Mouse (Mus musculus) heart, embryonic 13.5 days (tissue): Measurements from ENCODE around the gene Mogs. TPM values are rescaled to one million over a fixed set of nuclear protein-coding genes. Genes with fewer than 3 reads are reported as not detected.
"Not testable (repeated sequence)": the region's sequence is repeated elsewhere in the genome, so short reads cannot be mapped to it uniquely, and the experiment has no call there.

ENCODE experiments used
- ATAC-seq: fragments of 200-750 bp; cut with Nextera tagmentation; 2 replicates; pipeline ENCODE4 v1.8.0; 2017; ENCODE audit warnings: moderate TSS enrichment; ENCODE audit not compliant: insufficient number of reproducible peaks, low FRiP score, low TSS enrichment; ENCODE audit errors: extremely low read depth
- H3K27ac ChIP-seq: fragments of 300-500 bp; sonication (generic); replicated peaks from 2 replicates; pipeline ENCODE4 v1.5.1; 2015; ENCODE audit warnings: moderate library complexity, mild to moderate bottlenecking, inconsistent platforms
- H3K27me3 ChIP-seq: fragments of 300-500 bp; sonication (generic); replicated peaks from 2 replicates; pipeline ENCODE4 v1.6.1; 2015; ENCODE audit warnings: mild to moderate bottlenecking, inconsistent platforms
- H3K36me3 ChIP-seq: fragments of 300-500 bp; sonication (generic); 2 replicates; pipeline ENCODE4 v1.6.1; 2015; ENCODE audit warnings: mild to moderate bottlenecking, inconsistent platforms
- H3K4me1 ChIP-seq: fragments of 300-500 bp; sonication (generic); 2 replicates; pipeline ENCODE4 v1.6.1; 2015; ENCODE audit warnings: inconsistent platforms
- H3K4me2 ChIP-seq: fragments of 300-500 bp; sonication (generic); 2 replicates; pipeline ENCODE4 v1.6.1; 2015; ENCODE audit warnings: inconsistent platforms, mild to moderate bottlenecking, moderate library complexity
- H3K4me3 ChIP-seq: fragments of 300-500 bp; sonication (generic); 2 replicates; pipeline ENCODE4 v1.5.1; 2015; ENCODE audit warnings: moderate library complexity, mild to moderate bottlenecking, inconsistent platforms
- H3K9ac ChIP-seq: fragments of 300-500 bp; sonication (generic); 2 replicates; pipeline ENCODE4 v1.6.1; 2015; ENCODE audit warnings: inconsistent platforms, mild to moderate bottlenecking, moderate library complexity
- H3K9me3 ChIP-seq: fragments of 300-500 bp; sonication (generic); 2 replicates; pipeline ENCODE4 v1.6.1; 2016; ENCODE audit warnings: inconsistent platforms
- WGBS: fragments of 180-500 bp; shearing (Covaris S2); methylation state at CpG from one replicate; pipeline ENCODE4 v1.1.7; 2015; ENCODE audit warnings: mixed read lengths; 5-methylcytosine and 5-hydroxymethylcytosine counted together
- polyA plus RNA-seq: library from polyadenylated mRNA; unstranded; fragments of >200 nt; fragmentation: Nextera tagmentation; extraction: Ambion mirVana; gene quantifications from 2 replicates; pipeline ENCODE4 v1.2.1, GENCODE M21; 2015

The Mogs gene
- polyA plus RNA-seq, 1 experiment from 2014 or later = 18.5 TPM

DNA sequence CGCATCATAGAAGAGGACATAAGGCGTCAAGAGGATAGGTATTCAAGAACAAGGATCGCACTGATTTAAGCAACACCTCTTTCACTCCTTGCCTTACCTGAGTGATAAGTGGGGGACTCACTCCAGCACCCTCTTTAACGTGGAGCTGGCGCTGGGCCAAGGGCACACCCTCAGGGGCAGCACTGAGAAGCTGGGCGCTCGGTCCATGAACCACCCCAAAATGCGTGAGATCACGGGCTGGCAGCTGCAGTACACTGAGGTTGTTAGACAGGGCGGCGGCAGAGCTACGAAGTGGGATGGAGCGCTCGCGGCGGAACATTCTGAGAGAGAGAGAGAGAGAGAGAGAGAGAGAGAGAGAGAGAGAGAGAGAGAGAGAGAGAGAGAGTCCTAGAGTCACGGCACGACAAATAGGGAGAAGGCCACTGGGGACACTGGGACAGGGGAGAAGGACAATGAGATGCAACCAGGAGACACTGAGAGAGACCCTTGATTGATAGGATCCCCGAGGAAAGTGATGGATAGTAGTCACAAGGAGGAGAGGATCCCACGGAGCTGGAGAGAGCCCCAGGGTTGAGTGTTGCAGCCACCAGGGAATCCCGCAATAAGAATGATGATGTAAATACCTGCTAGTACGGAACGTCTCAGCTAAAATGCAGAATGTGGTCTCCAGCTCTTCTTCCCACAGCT lies 40.4 kb downstream of the Mogs start:
- Histone ChIP-seq H3K9ac (peak overlapping the region; percentile 71), H3K36me3 (peaks cover 23% of the 10 kb centered on the region), H3K4me1 (peaks cover 22% of the 10 kb centered on the region), H3K9me3 (no peaks in the 10 kb centered on the region), H3K27ac (no peak overlapping the region), H3K4me2 (peak overlapping the region; percentile 74), H3K4me3 (peak overlapping the region; percentile 57), H3K27me3 (peaks cover 27% of the 10 kb centered on the region)
- no peak for ATAC-seq
- 8% methylated on average over 23 of the region's 23 CpGs for WGBS

GRCm38 (mm10) chr6:83156259-83156684 lies 41.0 kb downstream of the Mogs start, which contains the start of the genes Wdr54 and 1700003E16Rik:
Gene Wdr54 (minus strand): TSS chr6:83156397.
Gene 1700003E16Rik (plus strand): TSS chr6:83156404.
- ATAC-seq = 0 out of 2 replicates have a peak, but pooled peaks have one; percentile 26

GRCm38 (mm10) chr6:83159456-83159855 lies 44.2 kb downstream of the Mogs start:
- peaks cover 28% of the 10 kb centered on the region for H3K4me1 ChIP-seq
- H3K36me3 ChIP-seq, H3K9ac ChIP-seq, H3K4me3 ChIP-seq, ATAC-seq, H3K9me3 ChIP-seq, H3K27ac ChIP-seq, H3K4me2 ChIP-seq: not testable (repeated sequence)
- H3K27me3 ChIP-seq = peaks cover 49% of the 10 kb centered on the region
- WGBS = 27% methylated on average over 3 of the region's 3 CpGs

More at GRCm38 (mm10) chr6:83156259-83156684, 41.0 kb downstream of the Mogs start, which contains the start of the genes Wdr54 and 1700003E16Rik:
- Histone ChIP-seq H3K4me2 (peak within 1 kb of the TSS; percentile 74), H3K9ac (peak within 1 kb of the TSS; percentile 71), H3K36me3 (peaks cover 20% of the 10 kb centered on the region), H3K4me1 (peaks cover 19% of the 10 kb centered on the region), H3K4me3 (peak within 1 kb of the TSS; percentile 57), H3K27me3 (peaks cover 33% of the 10 kb centered on the region), H3K27ac (no peak within 1 kb of the TSS), H3K9me3 (no peaks in the 10 kb centered on the region)
- WGBS = 2% methylated on average over 32 of the region's 32 CpGs

DNA sequence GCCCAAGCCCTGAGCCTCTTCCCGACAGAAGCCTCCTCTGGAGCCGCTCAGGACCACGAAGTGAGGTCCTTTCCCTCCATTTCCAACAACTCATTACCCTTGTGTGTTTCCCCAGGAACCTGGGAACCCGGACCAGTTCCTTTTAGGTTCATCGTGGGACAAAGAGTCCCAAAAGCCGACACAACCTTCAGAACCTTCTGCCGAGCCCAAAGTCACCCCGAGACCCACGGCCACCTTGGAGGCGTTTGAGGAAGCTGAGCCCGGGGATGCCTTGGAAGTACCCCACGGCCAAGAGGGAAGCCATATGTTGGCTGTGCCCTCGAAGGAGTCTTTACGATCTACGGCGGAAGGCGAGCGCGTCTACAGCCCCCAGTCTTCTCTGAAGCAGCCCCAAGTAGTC lies 46.1 kb downstream of the Mogs start:
- Histone ChIP-seq H3K4me3 (peak overlapping the region; percentile 53), H3K36me3 (no peaks in the 10 kb centered on the region), H3K27me3 (peaks cover 39% of the 10 kb centered on the region), H3K4me2 (peak overlapping the region; percentile 78), H3K27ac (no peak overlapping the region), H3K9me3 (no peaks in the 10 kb centered on the region), H3K9ac (peak overlapping the region; percentile 73), H3K4me1 (peaks cover 26% of the 10 kb centered on the region)
- WGBS = 6% methylated on average over 19 of the region's 19 CpGs
- ATAC-seq = no peak

- Histone ChIP-seq H3K9ac (peak overlapping the region; percentile 73), H3K4me2 (peak overlapping the region; percentile 78), H3K9me3 (no peaks in the 10 kb centered on the region), H3K36me3 (no peaks in the 10 kb centered on the region), H3K4me3 (peak overlapping the region; percentile 53), H3K27me3 (peaks cover 38% of the 10 kb centered on the region), H3K4me1 (peaks cover 31% of the 10 kb centered on the region), H3K27ac (no peak overlapping the region)
- WGBS = under 1% methylated on average over 49 of the region's 49 CpGs
- no peak for ATAC-seq
Measured at GRCm38 (mm10) chr6:83161921-83162641, 46.8 kb downstream of the Mogs start.

- Histone ChIP-seq H3K4me2 (peak overlapping the region; percentile 78), H3K36me3 (no peaks in the 10 kb centered on the region), H3K4me3 (peak overlapping the region; percentile 53), H3K27me3 (peaks cover 35% of the 10 kb centered on the region), H3K9ac (peak overlapping the region; percentile 73), H3K4me1 (peaks cover 37% of the 10 kb centered on the region), H3K27ac (no peak overlapping the region), H3K9me3 (no peaks in the 10 kb centered on the region)
- WGBS = under 1% methylated on average over 8 of the region's 8 CpGs
- ATAC-seq = no peak
Measured at GRCm38 (mm10) chr6:83162701-83163100, 47.4 kb downstream of the Mogs start.

DNA sequence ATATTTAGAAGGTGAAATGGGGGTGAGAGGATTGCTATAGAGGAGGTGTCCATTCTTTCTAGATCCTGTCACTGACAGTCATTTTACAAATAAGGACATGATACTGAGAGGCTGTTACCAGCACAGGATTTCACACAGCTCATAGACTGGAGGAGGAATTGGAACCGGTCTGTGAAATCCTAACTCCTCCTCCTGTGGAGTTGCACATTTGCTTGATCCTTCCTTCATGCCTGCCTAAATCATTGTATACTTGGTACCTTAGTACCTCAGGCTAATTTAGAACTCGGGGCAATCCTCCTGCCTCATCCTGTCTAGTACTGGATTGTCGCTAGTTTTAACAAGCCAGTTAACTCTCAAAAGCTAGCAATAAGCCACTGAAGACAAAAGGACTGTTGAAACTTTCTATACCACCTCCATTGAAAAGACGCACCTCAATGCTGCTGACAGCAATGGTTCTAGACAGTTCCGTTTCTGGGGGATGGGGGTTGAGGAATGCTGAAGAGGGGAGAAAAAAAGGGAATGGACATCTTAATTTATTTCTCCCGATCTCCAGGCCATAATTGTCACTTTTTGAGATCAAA lies 49.8 kb downstream of the Mogs start:
- Histone ChIP-seq H3K27ac (peak overlapping the region; percentile 51), H3K9me3 (no peaks in the 10 kb centered on the region), H3K4me2 (peak overlapping the region; percentile 93), H3K9ac (peak overlapping the region; percentile 98), H3K4me1 (peaks cover 52% of the 10 kb centered on the region), H3K4me3 (peak overlapping the region; percentile 95), H3K36me3 (no peaks in the 10 kb centered on the region), H3K27me3 (peaks cover 31% of the 10 kb centered on the region)
- no peak for ATAC-seq
- 5% methylated on average over 6 of the region's 6 CpGs for WGBS

DNA sequence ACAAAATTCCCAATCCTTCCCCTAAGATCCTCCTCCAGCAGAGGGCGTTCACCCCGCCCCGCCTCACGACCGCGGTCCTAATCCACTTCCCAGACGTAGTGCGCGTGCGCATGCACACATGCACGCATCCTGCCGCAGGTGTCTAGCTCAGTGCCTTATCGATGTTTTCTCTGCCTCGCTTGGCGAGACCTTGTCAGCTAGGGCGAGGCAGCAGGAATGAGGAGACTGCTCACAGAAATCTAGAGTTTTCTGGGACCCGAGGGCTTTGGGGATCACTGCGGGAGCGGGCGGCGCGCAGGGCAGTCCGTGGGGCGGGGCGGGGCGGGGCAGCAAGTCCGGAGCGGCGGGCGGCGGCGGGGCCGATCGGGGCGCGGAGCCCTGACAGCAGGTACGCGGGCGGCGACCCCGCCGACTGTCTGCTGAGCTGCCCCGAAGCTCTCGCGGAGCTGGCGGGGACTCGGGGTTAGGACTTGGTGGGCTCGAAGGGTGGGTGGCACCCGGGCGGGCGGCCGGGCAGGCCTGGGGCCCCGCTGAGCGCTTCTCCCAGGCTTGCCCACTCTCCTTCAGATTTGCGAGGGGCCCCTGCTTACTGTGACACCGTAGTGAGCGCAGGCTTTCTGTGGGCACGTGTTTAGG lies 50.4 kb downstream of the Mogs start, which contains the start of gene Dctn1:
Gene Dctn1, plus strand, starts transcription at position 314 of the 636 bp plus-strand sequence.
- peak; percentile 78 for ATAC-seq
- under 1% methylated on average over 58 of the region's 58 CpGs for WGBS

DNA sequence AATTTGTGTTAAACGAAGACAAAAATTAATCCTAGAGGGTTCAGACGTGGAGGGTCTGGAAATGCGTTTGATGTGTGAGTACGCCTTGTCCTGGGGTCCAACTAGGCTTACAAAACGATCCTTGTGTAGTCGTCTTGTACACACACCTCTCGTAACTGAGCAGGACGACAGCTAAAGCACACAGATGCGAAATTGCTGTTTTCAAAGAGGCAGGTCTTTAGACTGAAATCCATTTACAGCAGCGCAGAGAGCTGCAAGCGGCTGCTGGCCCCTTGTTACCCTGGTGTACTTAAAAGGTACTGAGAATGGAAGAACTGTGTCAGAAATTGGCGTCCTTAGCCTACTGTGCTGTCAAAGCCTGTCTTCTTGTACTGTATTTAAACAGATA lies 50.9 kb downstream of the Mogs start:
- no peak for ATAC-seq
- Histone ChIP-seq H3K4me3 (peak overlapping the region; percentile 95), H3K4me1 (peaks cover 50% of the 10 kb centered on the region), H3K9me3 (no peaks in the 10 kb centered on the region), H3K4me2 (peak overlapping the region; percentile 93), H3K9ac (peak overlapping the region; percentile 98), H3K27ac (peak overlapping the region; percentile 76), H3K36me3 (peaks cover 3% of the 10 kb centered on the region; the same call in 1 of the 2 replicates), H3K27me3 (peaks cover 20% of the 10 kb centered on the region)
- 1% methylated on average over 12 of the region's 12 CpGs for WGBS

More for the DNA sequence above, 50.4 kb downstream of the Mogs start, which contains the start of gene Dctn1:
- H3K9ac ChIP-seq = peak within 1 kb of the TSS; percentile 98
- H3K4me2 ChIP-seq = peak within 1 kb of the TSS; percentile 93
- no peaks in the 10 kb centered on the region for H3K36me3 ChIP-seq
- no peaks in the 10 kb centered on the region for H3K9me3 ChIP-seq
- peaks cover 52% of the 10 kb centered on the region for H3K4me1 ChIP-seq
- H3K27ac ChIP-seq = peak within 1 kb of the TSS; percentile 76
- H3K4me3 ChIP-seq = peak within 1 kb of the TSS; percentile 95
- peaks cover 25% of the 10 kb centered on the region for H3K27me3 ChIP-seq
